In the genomic region with DNA sequence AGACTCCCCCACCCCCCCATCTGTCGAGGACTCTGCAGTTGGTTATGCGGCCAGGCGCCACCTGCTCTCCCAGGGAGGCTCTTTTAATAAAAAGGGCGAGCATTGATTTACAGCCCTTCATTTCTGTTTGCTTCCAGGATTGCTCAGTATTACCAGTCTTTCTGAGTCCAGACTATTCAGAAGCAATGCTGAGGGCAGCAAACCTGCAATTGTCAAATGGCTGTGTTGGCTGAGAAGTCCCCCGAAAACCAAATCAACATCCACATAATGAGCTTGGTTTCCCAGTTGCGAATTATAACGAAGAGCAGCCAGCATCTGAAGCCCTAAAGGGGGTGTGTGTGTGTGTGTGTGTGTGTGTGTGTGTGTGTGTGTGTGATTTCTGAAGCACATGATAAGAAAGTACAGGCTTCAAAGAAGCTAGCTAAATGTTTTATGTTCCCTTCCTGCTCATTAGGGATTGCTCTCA, we compare ENCODE assay signal across 11 mouse cellular contexts. TPM values are rescaled to one million over a fixed set of nuclear protein-coding genes. Genes with fewer than 3 reads are reported as not detected.
DNase-seq lines count a peak whose midpoint lies in the region; ATAC-seq lines count a peak whose summit lies in the region.
"Had no signal": no experiment of that assay in that cellular context is flagged by ENCODE, and none has a peak within 500 bp of the region (broad histone marks: within the 10 kb centered on the region; RNA-seq: fewer than 3 reads in every experiment).

No protein-coding gene starts in this region.

- peak overlapping the region; percentile 21; the same call in 1 of the 2 replicates for H3K4me2 ChIP-seq in embryonic facial prominence, embryonic 12.5 days (replicated peaks)
- H3K4me2 ChIP-seq in hindbrain, embryonic 13.5 days: peak overlapping the region; percentile 39
- H3K4me2 ChIP-seq in midbrain, embryonic 14.5 days (ENCODE audit: low read length): peak overlapping the region; percentile 34

- H3K4me3 ChIP-seq in embryonic facial prominence, embryonic 12.5 days: no peak overlapping the region
- H3K4me3 ChIP-seq in hindbrain, embryonic 13.5 days: no peak overlapping the region
- no peak overlapping the region for H3K4me3 ChIP-seq in midbrain, embryonic 14.5 days (replicated peaks; ENCODE audit: low read depth, low read length)

- peaks cover 23% of the 10 kb centered on the region for H3K4me1 ChIP-seq in embryonic facial prominence, embryonic 12.5 days
- H3K4me1 ChIP-seq in hindbrain, embryonic 13.5 days (replicated peaks): peaks cover 40% of the 10 kb centered on the region
- H3K4me1 ChIP-seq in midbrain, embryonic 14.5 days (ENCODE audit: control insufficient read depth, insufficient read depth, low read length): peaks cover 41% of the 10 kb centered on the region

- ATAC-seq in embryonic facial prominence, embryonic 12.5 days (ENCODE audit: insufficient number of reproducible peaks, insufficient read depth, low FRiP score, low TSS enrichment): no peak
- ATAC-seq in hindbrain, embryonic 13.5 days (ENCODE audit: low FRiP score): peak; percentile 61
- ATAC-seq in midbrain, embryonic 14.5 days (ENCODE audit: low FRiP score, low TSS enrichment): peak; percentile 72; the same call in 1 of the 2 replicates

- DNase-seq in brain, embryonic 18.5 days (ENCODE audit: low read depth, low spot score): peak; percentile 51
- DNase-seq in midbrain, embryonic 14.5 days: peak; percentile 77
- no peak for DNase-seq in gastrocnemius, postnatal 36 days
- DNase-seq in B cell, adult 2 months: no peak
- no peak for DNase-seq in cerebellum, adult 9-10 months
- no peak for DNase-seq in adrenal gland, postnatal 14 days
- DNase-seq: heart, postnatal 14 days; kidney, postnatal 4 days; lung, postnatal 10 days had no signal

- no peak overlapping the region for H3K9ac ChIP-seq in embryonic facial prominence, embryonic 12.5 days
- peak overlapping the region; percentile 55; the same call in 1 of the 2 replicates for H3K9ac ChIP-seq in hindbrain, embryonic 13.5 days
- H3K9ac ChIP-seq in midbrain, embryonic 14.5 days (replicated peaks; ENCODE audit: low read length): no peak overlapping the region; the same call in 1 of the 2 replicates

- no peaks in the 10 kb centered on the region for H3K9me3 ChIP-seq in embryonic facial prominence, embryonic 12.5 days
- no peaks in the 10 kb centered on the region for H3K9me3 ChIP-seq in hindbrain, embryonic 13.5 days
- no peaks in the 10 kb centered on the region for H3K9me3 ChIP-seq in midbrain, embryonic 14.5 days (ENCODE audit: control insufficient read depth, low read length)

- no peaks in the 10 kb centered on the region for H3K27me3 ChIP-seq in embryonic facial prominence, embryonic 12.5 days
- no peaks in the 10 kb centered on the region for H3K27me3 ChIP-seq in hindbrain, embryonic 13.5 days
- no peaks in the 10 kb centered on the region for H3K27me3 ChIP-seq in midbrain, embryonic 14.5 days (ENCODE audit: control insufficient read depth, insufficient read depth, low read length)

- 34% methylated on average over 7 of the region's 7 CpGs for WGBS in embryonic facial prominence, embryonic 12.5 days
- 17% methylated on average over 7 of the region's 7 CpGs for WGBS in hindbrain, embryonic 13.5 days
- 10% methylated on average over 7 of the region's 7 CpGs for WGBS in midbrain, embryonic 14.5 days

- peak overlapping the region; percentile 48 for H3K27ac ChIP-seq in embryonic facial prominence, embryonic 12.5 days
- peak overlapping the region; percentile 89 for H3K27ac ChIP-seq in hindbrain, embryonic 13.5 days
- H3K27ac ChIP-seq in midbrain, embryonic 14.5 days (replicated peaks; ENCODE audit: low read depth, low read length): peak overlapping the region; percentile 83

- intact Hi-C loops in gastrocnemius, postnatal 36 days (cut with DNase I): no loop called here

- no peaks in the 10 kb centered on the region for H3K36me3 ChIP-seq in embryonic facial prominence, embryonic 12.5 days
- H3K36me3 ChIP-seq in hindbrain, embryonic 13.5 days: no peaks in the 10 kb centered on the region
- no peaks in the 10 kb centered on the region for H3K36me3 ChIP-seq in midbrain, embryonic 14.5 days (ENCODE audit: control insufficient read depth, insufficient read depth, low read length)

RNA-seq across cellular contexts. Expression of a gene that starts 22.0 kb away (rescaled TPM):
- 37.7 and 39.5 TPM in 2 replicates for polyA plus RNA-seq in embryonic facial prominence, embryonic 12.5 days (2016; fragmentation: Nextera tagmentation; extraction: Ambion mirVana)
- 38.9 and 43.3 TPM in 2 replicates for polyA plus RNA-seq in hindbrain, embryonic 13.5 days (2015; fragmentation: Nextera tagmentation; extraction: Ambion mirVana)
- 40.1 and 44.3 TPM in 2 replicates for polyA plus RNA-seq in midbrain, embryonic 14.5 days (2014; fragmentation: Nextera tagmentation; extraction: Ambion mirVana)
- total RNA-seq in gastrocnemius, postnatal 36 days (2021): 10 to 100 TPM; 10.8 to 13.5 TPM
- 24.1 and 25.5 TPM in 2 replicates for total RNA-seq in adrenal gland, postnatal 14 days (2021)

Comparison
In these comparisons a context has a peak if more than half of its experiments do, and no peak if none do; other contexts are left out.
1. DNase-seq: peak in brain, embryonic 18.5 days (single experiment) and midbrain, embryonic 14.5 days (single experiment); none in gastrocnemius, postnatal 36 days (0 of 2), B cell, adult 2 months (0 of 2), cerebellum, adult 9-10 months (single experiment) and adrenal gland, postnatal 14 days (single experiment).
2. Peak in every context shown above with its lines, with median percentiles within 50 percentile points of each other: H3K27ac ChIP-seq and H3K4me2 ChIP-seq.